Mouse (Mus musculus): Measurements from ENCODE around the gene Myo19.

Myo19 gene

GRCm38 (mm10) chr11:84948114-84948513, 68.2 kb downstream of the Myo19 start:
- DNase-seq = no peak

GRCm38 (mm10) chr11:84948526-84948925, 68.6 kb downstream of the Myo19 start:
- no peak for DNase-seq

- no peak for DNase-seq
Observed at GRCm38 (mm10) chr11:84952611-84953010, 72.7 kb downstream of the Myo19 start.

- no peak for DNase-seq
Observed at GRCm38 (mm10) chr11:84956400-84956799, 76.5 kb downstream of the Myo19 start.

- DNase-seq = no peak
Observed at GRCm38 (mm10) chr11:84957171-84957570, 77.2 kb downstream of the Myo19 start.

GRCm38 (mm10) chr11:84957591-84958270, 77.8 kb downstream of the Myo19 start, which contains the start of gene Car4:
Car4 (plus strand) TSS chr11:84957786.
- no peak for DNase-seq

GRCm38 (mm10) chr11:84958271-84958630, 78.3 kb downstream of the Myo19 start:
- DNase-seq = no peak

GRCm38 (mm10) chr11:84959181-84959580, 79.2 kb downstream of the Myo19 start:
- no peak for DNase-seq

- no peak for DNase-seq
Observed at GRCm38 (mm10) chr11:84959701-84960181, 79.8 kb downstream of the Myo19 start.

- DNase-seq = no peak
Observed at GRCm38 (mm10) chr11:84960291-84960690, 80.3 kb downstream of the Myo19 start.

GRCm38 (mm10) chr11:84960780-84961179, 80.8 kb downstream of the Myo19 start:
- DNase-seq = no peak

Data from thymus, adult 18-20 months (tissue).